Mouse (Mus musculus): ENCODE measurements around the gene Hnrnpul2.

DNA sequence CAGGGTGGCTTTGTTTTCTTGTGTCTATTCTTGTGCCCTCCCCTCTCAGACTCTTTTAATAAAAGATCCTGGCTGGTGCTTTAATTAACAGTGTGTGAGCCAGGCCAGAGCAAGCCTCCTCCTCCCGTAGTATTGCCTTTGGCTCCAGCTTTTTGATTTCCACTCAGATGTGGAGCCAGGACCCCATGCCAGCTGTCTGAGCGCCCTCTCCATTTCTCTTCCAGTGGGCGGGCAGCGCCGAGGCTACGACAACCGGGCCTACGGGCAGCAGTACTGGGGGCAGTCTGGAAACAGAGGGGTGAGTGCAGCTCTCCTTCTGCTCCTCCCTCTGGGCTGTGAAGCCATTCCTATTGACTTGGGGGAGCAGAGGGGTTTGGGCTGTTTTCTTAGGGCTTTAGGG, 10.9 kb downstream of the Hnrnpul2 start:
- no peak for TF ChIP-seq POLR2A (IDR thresholded peaks at IDR 0.05; ENCODE audit: extremely low read depth, insufficient read depth, low read length)
- TF ChIP-seq CTCF (IDR thresholded peaks at IDR 0.05; ENCODE audit: extremely low read depth, insufficient read depth, low read length), result no peak

All from cortical plate, adult 2 months (tissue).